Mouse (Mus musculus) midbrain, embryonic 13.5 days (tissue): ENCODE results near the gene Atp2b4. TPM values are rescaled to one million over a fixed set of nuclear protein-coding genes. Genes with fewer than 3 reads are reported as not detected.
A peak's percentile ranks its signal among the peaks of the same experiment; 100 is the strongest.

ENCODE experiments used
- ATAC-seq: fragments of 200-750 bp; cut with Nextera tagmentation; 2 replicates; pipeline ENCODE4 v1.8.0; 2017; ENCODE audit warnings: mild to moderate bottlenecking, moderate TSS enrichment, moderate library complexity
- H3K27ac ChIP-seq: fragments of 300-500 bp; sonication (generic); 2 replicates; pipeline ENCODE4 v1.5.1; 2015; ENCODE audit warnings: inconsistent platforms, mild to moderate bottlenecking, moderate library complexity
- H3K27me3 ChIP-seq: fragments of 300-500 bp; sonication (generic); 2 replicates; pipeline ENCODE4 v1.6.1; 2015; ENCODE audit warnings: mild to moderate bottlenecking, inconsistent platforms
- H3K36me3 ChIP-seq: fragments of 300-500 bp; sonication (generic); 2 replicates; pipeline ENCODE4 v1.6.1; 2015; ENCODE audit warnings: mild to moderate bottlenecking, inconsistent platforms
- H3K4me1 ChIP-seq: fragments of 300-500 bp; sonication (generic); replicated peaks from 2 replicates; pipeline ENCODE4 v1.6.1; 2015; ENCODE audit warnings: inconsistent platforms
- H3K4me2 ChIP-seq: fragments of 300-500 bp; sonication (generic); replicated peaks from 2 replicates; pipeline ENCODE4 v1.6.1; 2015; ENCODE audit warnings: moderate library complexity, mild to moderate bottlenecking, inconsistent platforms
- H3K4me3 ChIP-seq: fragments of 300-500 bp; sonication (generic); replicated peaks from 2 replicates; pipeline ENCODE4 v1.5.1; 2015; ENCODE audit warnings: mild to moderate bottlenecking, inconsistent platforms
- H3K9ac ChIP-seq: fragments of 300-500 bp; sonication (generic); replicated peaks from 2 replicates; pipeline ENCODE4 v1.6.1; 2015; ENCODE audit warnings: mild to moderate bottlenecking, inconsistent platforms
- H3K9me3 ChIP-seq: fragments of 300-500 bp; sonication (generic); 2 replicates; pipeline ENCODE4 v1.6.1; 2016; ENCODE audit warnings: mild to moderate bottlenecking, inconsistent platforms
- WGBS: fragments of 180-500 bp; shearing (Covaris S2); methylation state at CpG from one replicate; pipeline ENCODE4 v1.1.7; 2015; 5-methylcytosine and 5-hydroxymethylcytosine counted together
- microRNA-seq: library from miRNA; unstranded; fragments of <30 nt; microRNA quantifications from one replicate; pipeline ENCODE4, GENCODE M21; 2016
- polyA plus RNA-seq: library from polyadenylated mRNA; unstranded; fragments of >200 nt; fragmentation: Nextera tagmentation; extraction: Ambion mirVana; gene quantifications from 2 replicates; pipeline ENCODE4 v1.2.1, GENCODE M21; 2015

Atp2b4 gene
- polyA plus RNA-seq, 1 experiment from 2014 or later: 8.2 TPM

GRCm38 (mm10) chr1:133661203-133661933 lies 139.5 kb downstream of the Atp2b4 start, which contains the start of gene Gm38394:
Gene Gm38394, minus strand, starts transcription at chr1:133661318.
- WGBS: 3% methylated on average over 26 of the region's 26 CpGs
- H3K9me3 ChIP-seq: no peaks in the 10 kb centered on the region

GRCm38 (mm10) chr1:133660466-133661202 lies 140.2 kb downstream of the Atp2b4 start, which contains the start of gene Zbed6:
Gene Zbed6, minus strand, starts transcription at chr1:133660885.
- peaks cover 46% of the 10 kb centered on the region for H3K4me1 ChIP-seq
- H3K9ac ChIP-seq: peak within 1 kb of the TSS; percentile 81
- H3K36me3 ChIP-seq: peaks cover 17% of the 10 kb centered on the region
- H3K9me3 ChIP-seq: no peaks in the 10 kb centered on the region
- peak within 1 kb of the TSS; percentile 71 for H3K4me2 ChIP-seq
- 1% methylated on average over 41 of the region's 41 CpGs for WGBS
- no peaks in the 10 kb centered on the region for H3K27me3 ChIP-seq
- peak within 1 kb of the TSS; percentile 76 for H3K4me3 ChIP-seq
- H3K27ac ChIP-seq: peak within 1 kb of the TSS; percentile 90
- ATAC-seq: peak; percentile 92

More at GRCm38 (mm10) chr1:133661203-133661933, 139.5 kb downstream of the Atp2b4 start, which contains the start of gene Gm38394:
- Histone ChIP-seq H3K27me3 (no peaks in the 10 kb centered on the region), H3K9ac (peak within 1 kb of the TSS; percentile 81), H3K4me1 (peaks cover 41% of the 10 kb centered on the region), H3K4me2 (peak within 1 kb of the TSS; percentile 71), H3K27ac (peak within 1 kb of the TSS; percentile 90), H3K36me3 (peaks cover 17% of the 10 kb centered on the region), H3K4me3 (peak within 1 kb of the TSS; percentile 76)
- ATAC-seq: peak; percentile 100

GRCm38 (mm10) chr1:133658878-133659277 lies 142.0 kb downstream of the Atp2b4 start:
- H3K4me3 ChIP-seq: no peak overlapping the region
- no peak for ATAC-seq
- no peak overlapping the region for H3K9ac ChIP-seq
- H3K36me3 ChIP-seq: peaks cover 17% of the 10 kb centered on the region
- no peak overlapping the region for H3K27ac ChIP-seq
- WGBS: 89% methylated on average over 3 of the region's 3 CpGs
- H3K27me3 ChIP-seq: no peaks in the 10 kb centered on the region
- H3K4me2 ChIP-seq: 0 out of 2 replicates have a peak overlapping the region, but pooled peaks have one; percentile 5
- H3K4me1 ChIP-seq: peaks cover 50% of the 10 kb centered on the region
- H3K9me3 ChIP-seq: no peaks in the 10 kb centered on the region

GRCm38 (mm10) chr1:133656811-133657210 lies 144.0 kb downstream of the Atp2b4 start:
- Histone ChIP-seq H3K36me3 (peaks cover 17% of the 10 kb centered on the region), H3K4me2 (no peak overlapping the region), H3K4me3 (no peak overlapping the region), H3K9ac (peak overlapping the region; percentile 20; the same call in 1 of the 2 replicates), H3K27ac (no peak overlapping the region), H3K9me3 (no peaks in the 10 kb centered on the region), H3K4me1 (peaks cover 53% of the 10 kb centered on the region), H3K27me3 (no peaks in the 10 kb centered on the region)
- WGBS: 79% methylated on average over 5 of the region's 5 CpGs
- no peak for ATAC-seq

- Histone ChIP-seq H3K27ac (no peak overlapping the region), H3K36me3 (peaks cover 14% of the 10 kb centered on the region), H3K4me2 (no peak overlapping the region), H3K9me3 (no peaks in the 10 kb centered on the region), H3K4me3 (no peak overlapping the region), H3K27me3 (no peaks in the 10 kb centered on the region), H3K4me1 (peaks cover 29% of the 10 kb centered on the region), H3K9ac (no peak overlapping the region)
- ATAC-seq: no peak
- WGBS: 100% methylated on average over 1 of the region's 1 CpGs
Observed at GRCm38 (mm10) chr1:133653033-133653432, 147.8 kb downstream of the Atp2b4 start.

- no peak overlapping the region for H3K27ac ChIP-seq
- no peaks in the 10 kb centered on the region for H3K27me3 ChIP-seq
- H3K36me3 ChIP-seq: peaks cover 15% of the 10 kb centered on the region
- no peak overlapping the region for H3K4me2 ChIP-seq
- 94% methylated on average over 7 of the region's 7 CpGs for WGBS
- no peaks in the 10 kb centered on the region for H3K9me3 ChIP-seq
- no peak overlapping the region for H3K9ac ChIP-seq
- H3K4me3 ChIP-seq: no peak overlapping the region
- ATAC-seq: no peak
- peaks cover 7% of the 10 kb centered on the region for H3K4me1 ChIP-seq
Observed at GRCm38 (mm10) chr1:133650288-133651055, 150.4 kb downstream of the Atp2b4 start.

Small RNA genes within 50 kb of the gene (microRNA-seq; reads per million reads assigned to microRNA genes)
- 1.9 reads per million for gene Mir6903

Other genes with a start within 250 kb of the Atp2b4 start
- gene Snrpe, start 190.8 kb downstream of the Atp2b4 start, polyA plus RNA-seq: 700 and 723 TPM in 2 replicates
- not detected in 2 replicates for gene Zbed6, start 140.2 kb downstream of the Atp2b4 start, polyA plus RNA-seq
- gene Gm38394, start 139.7 kb downstream of the Atp2b4 start, polyA plus RNA-seq: 3.5 TPM in 2 replicates
- 0.07 TPM in 1 of 2 replicates, not detected in the other for gene Lax1, start 110.9 kb downstream of the Atp2b4 start, polyA plus RNA-seq
- 4.0 and 4.9 TPM in 2 replicates for gene Optc, start 107.0 kb upstream of the Atp2b4 start, polyA plus RNA-seq
- gene Prelp, start 120.4 kb upstream of the Atp2b4 start, polyA plus RNA-seq: 4.4 and 6.5 TPM in 2 replicates
- gene Fmod, start 236.2 kb upstream of the Atp2b4 start, polyA plus RNA-seq: 5.5 and 5.7 TPM in 2 replicates